Mouse (Mus musculus): Measurements from ENCODE around the gene Pfdn5.

Gene Pfdn5

DNA sequence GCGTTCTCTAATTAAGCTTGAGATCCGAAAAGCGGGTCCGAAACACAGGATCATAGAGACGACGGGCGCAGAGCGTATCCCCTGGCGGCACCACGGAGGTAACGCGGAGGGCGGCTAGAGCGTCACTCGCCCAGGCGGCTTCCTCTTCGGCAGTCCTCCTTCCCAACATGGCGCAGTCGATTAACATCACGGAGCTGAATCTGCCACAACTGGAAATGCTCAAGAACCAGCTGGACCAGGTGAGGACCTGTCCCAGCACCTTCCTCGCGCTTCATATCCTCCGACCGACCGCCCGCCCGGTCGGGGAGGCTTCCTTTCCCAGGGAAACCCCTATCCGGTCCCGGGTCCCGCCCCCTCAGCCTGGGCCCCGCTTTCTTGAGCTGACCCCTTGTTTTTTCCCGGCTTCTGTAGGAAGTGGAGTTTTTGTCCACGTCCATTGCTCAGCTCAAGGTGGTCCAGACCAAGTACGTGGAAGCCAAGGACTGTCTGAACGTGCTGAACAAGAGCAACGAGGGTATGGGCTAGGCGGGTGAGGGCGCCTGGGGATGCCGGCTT is at the start of gene Pfdn5:
TSS of gene Pfdn5 (plus strand) at position 95 of the 555 bp plus-strand sequence.
- peak; percentile 50 to 69 for DNase-seq (ENCODE audit: low read depth in 1 of 2, low spot score in 2 of 2)

DNA sequence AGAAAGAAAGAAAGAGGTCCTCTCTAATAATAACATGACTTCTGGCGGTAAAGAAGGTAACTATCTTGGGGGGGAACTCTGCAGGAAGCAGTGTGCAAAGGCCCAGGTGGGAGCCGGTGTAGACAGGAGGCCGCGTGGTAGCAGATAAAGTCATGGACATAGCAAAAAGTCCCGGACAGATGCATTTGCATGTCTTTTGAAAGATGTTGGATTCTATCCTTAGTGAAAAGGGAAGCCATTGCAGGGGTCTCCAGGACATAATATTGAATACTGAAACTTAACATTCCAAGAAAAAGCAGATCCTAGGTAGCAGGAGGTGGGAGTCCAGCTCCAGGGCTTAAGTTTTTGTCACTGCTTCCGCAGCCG is 47.2 kb upstream of the Pfdn5 start:
- DNase-seq (ENCODE audit: low read depth in 1 of 2, low spot score in 2 of 2) = no peak

DNA sequence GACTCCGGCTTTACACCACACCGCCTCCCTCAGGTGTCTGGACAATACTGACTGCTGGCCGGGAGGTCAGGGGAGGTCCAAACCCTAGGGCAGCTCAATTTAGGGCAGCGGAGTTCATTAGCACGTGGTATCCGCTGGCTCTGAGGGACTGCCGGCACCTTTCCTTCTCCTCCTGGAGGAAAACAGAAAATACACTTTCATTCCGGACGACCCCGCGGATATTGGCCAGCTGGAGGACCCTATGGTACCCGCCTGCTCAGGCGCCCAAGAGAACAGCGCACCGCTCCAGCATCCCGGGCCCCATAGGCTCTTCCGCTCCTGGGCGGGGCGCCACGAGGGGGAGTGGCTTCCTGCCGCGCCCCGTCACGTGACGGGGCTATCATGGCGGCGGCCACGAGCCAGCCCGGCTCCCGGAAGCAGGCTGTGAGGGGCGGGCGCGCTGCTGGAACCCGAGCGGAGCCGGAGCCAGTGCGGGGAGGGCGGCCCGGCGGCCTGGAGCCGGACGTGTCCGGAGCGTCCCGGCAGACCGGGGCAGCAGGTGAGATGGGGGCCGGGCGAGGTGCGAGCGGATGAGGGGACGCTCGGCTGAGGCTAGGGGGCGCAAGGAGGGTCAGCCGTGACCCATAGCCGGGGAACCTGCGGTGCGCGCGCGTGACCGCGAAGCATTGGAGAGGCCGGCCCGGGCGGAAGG is 46.7 kb upstream of the Pfdn5 start, which contains the start of gene Mfsd5:
TSS of gene Mfsd5 (plus strand) at position 363 of the 691 bp plus-strand sequence.
- peak; percentile 39 to 67 for DNase-seq (ENCODE audit: low read depth in 1 of 2, low spot score in 2 of 2)

DNA sequence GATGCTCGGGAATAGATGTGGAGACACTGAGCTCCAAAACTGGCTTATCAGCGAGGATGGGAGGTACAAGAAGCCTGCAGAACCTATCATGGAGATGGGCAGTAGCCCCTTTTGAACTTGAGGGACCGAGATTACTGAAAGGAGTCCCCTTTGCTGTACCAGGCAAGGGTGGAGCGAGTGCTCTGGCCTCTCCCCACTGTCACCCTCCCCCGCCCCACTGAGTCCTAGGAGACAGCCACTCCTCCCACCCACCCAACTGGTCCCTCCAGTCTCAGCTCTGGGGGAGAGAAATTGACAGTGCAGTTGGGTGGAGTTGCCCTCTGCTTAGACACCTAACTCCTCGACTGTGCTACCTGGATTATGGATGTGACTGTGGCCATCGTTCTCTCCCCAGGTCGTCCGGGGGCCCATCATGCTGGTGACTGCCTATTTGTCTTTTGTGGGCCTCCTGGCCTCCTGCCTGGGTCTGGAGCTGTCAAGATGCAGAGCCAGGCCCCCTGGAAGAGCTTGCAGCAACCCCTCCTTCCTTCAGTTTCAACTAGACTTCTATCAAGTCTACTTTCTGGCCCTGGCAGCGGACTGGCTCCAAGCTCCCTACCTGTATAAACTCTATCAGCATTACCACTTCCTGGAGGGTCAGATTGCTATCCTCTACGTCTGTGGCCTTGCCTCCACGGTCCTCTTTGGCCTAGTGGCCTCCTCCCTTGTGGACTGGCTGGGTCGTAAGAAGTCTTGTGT is 46.0 kb upstream of the Pfdn5 start:
- no peak for DNase-seq (ENCODE audit: low read depth in 1 of 2, low spot score in 2 of 2)

DNA sequence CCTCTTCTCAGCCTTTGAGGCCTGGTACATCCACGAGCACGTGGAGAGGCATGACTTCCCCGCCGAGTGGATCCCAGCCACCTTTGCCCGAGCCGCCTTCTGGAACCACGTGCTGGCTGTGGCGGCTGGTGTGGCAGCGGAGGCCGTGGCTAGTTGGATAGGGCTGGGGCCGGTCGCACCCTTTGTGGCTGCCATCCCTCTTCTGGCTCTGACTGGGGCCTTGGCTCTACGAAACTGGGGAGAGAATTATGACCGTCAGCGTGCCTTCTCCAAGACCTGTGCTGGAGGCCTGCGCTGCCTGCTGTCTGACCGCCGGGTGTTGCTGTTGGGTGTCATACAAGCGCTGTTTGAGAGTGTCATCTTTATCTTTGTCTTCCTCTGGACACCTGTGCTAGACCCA is 45.3 kb upstream of the Pfdn5 start:
- DNase-seq (ENCODE audit: low read depth in 1 of 2, low spot score in 2 of 2) = no peak

DNA sequence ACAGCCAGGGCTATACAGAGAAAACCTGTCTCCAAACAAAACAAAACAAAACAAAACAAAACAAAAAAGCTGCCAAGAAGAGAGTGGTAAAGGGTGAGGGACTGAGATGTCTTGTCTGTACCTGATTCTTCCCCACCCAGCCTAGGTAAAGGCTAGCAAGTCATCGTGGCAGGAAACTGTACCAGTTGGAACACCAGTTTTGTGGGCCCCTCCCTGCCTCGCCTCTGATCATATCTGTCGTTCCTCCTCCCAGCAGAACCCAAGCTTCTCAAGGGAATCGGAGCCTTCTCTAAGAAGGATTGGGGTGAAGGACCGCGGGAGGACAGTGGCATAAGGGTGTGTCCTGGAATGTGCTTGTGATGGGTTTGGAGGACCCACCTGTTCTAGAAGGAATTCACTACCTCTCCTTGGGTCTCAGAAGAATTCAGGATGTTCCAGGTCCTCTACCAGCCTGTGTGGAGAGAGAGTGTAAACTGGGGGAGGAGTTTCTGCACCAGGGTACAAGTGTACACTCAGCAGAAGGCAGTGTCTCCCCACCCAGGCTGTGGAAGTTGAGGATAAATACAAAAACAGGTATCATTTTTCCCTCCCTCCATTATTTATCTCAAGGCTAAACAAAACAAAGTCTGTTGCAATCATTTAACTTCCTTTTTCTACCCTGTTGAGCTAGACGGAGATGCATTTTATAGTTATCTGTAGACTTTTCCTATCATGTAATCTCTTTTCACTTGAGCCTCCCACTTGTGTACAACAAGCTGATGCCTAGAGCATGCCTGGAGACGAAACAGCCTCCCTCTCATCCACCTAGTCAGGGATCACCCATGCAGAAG is 43.2 kb upstream of the Pfdn5 start:
- no peak for DNase-seq (ENCODE audit: low read depth in 1 of 2, low spot score in 2 of 2)

DNA sequence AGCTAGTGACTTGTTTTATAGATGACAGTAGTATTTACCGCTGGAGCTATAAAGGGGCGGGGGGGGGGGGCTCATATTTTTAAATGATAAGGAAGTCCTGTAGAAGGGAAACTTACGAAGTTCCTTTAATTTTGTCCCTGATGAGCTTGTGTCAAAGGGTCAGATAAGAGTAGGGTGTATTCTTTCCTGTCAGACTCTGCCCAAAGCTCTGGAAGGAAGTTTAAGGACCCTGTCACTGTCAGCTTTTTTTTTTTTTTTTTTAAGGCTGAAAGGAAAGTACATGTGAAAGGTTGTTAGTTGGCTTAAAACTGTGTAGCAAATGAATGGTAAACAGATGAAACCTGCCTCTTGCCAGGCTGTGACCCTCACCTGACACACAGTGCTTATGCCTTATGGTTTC is 42.3 kb upstream of the Pfdn5 start:
- no peak for DNase-seq (ENCODE audit: low read depth in 1 of 2, low spot score in 2 of 2)

DNA sequence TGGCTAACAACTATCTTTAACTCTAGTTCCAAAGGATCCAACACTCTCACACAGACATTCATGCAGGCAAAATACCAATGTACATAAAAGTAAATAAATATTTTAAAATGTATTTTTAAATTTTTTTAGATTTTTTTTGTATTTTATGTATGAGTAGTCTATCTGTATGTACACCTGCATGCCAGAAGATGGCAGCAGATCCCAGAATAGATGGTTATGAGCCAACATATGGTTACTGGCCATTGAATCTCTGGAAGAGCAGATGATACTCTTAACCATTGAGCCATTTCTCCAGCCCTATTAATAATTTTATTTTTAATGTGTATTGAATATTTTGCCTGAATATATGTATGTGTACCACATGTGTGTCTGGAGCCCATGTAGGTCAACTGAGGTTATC is 38.5 kb upstream of the Pfdn5 start:
- no peak for DNase-seq (ENCODE audit: low read depth in 1 of 2, low spot score in 2 of 2)

DNA sequence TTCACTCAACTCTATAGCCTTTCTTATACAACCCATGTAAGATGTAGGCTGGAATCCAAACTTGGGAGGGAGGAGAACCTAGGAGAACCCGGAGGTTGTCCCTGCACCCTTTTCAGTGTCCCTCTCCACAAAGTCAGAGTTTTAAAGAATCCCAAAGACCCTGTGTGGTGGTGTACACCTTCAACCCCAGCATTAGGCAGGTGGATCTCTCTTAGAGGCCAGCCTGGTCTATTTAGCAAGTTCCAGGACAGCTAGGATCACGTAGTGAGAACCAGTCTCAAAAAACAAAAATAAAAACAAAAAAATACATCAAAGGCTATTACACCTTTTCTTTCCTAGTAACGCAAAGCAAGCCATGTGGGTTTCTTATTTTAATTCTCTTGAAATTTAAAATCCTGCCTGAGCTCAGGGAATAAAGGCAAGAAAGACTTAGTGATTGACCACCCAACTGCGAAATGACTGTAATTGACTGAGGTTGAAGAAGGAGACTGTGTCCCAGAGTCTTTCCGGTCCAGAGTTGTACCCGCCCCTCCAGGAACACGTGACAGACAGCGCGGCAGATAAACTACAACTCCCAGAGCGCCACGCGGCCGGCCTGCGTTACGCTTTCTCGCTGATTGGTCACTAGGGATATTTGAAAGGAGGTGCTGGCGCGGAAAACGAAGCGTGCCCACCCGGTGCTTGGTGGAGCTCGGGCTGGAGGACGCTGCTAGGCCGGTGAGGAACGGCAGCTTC is 30.1 kb upstream of the Pfdn5 start, which contains the start of gene Espl1:
TSS of gene Espl1 (plus strand) at position 634 of the 735 bp plus-strand sequence.
- DNase-seq (ENCODE audit: low read depth in 1 of 2, low spot score in 2 of 2) = peak; percentile 81 to 88

DNA sequence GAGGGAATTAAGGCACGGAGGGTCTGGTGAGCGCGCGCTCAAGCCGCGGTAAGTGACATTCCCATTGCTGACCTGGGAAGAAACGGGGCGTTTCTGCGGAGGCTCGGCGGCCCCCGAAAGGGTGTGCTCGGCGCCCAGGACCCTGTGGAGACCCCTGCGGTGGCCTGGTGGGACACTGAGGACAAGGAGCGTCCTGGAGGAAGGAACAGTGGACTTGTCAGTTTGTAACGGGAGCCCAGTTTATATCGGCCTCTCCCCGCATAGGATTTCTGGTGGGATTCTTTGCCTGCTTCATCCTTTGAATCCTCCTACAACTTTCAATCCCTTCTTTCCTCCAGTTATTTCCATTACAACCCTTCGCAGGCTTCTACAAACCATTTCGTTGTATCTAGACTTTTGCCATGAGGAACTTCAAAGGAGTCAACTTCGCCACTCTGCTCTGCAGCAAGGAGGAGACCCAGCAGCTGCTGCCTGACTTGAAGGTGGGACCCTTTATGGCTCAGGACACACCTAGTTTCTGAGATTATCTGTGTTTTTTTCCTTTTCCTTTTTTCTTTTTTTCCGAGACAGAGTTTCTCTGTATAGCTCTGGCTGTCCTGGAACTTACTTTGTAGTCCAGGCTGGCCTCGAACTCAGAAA is 29.4 kb upstream of the Pfdn5 start:
- no peak for DNase-seq (ENCODE audit: low read depth in 1 of 2, low spot score in 2 of 2)

DNA sequence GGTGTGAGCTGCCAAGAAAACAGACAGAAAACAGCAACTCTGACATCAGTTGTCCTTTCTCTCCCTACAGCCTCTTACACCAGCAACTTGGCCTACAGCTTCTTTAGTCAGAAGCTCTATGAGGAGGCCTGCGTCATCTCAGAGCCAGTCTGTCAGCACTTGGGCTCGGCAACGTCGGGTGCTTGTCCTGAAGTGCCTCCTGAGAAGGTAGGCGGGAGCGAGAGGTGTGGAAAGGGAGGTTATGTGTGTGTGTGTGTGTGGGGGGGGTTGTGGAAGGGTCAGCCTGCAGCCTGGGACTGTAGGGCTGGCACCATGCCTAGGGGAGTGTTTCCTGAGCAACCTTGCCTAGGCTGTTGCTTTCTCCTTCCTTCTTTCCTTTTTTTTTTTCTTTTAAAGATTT is 23.4 kb upstream of the Pfdn5 start:
- no peak for DNase-seq (ENCODE audit: low read depth in 1 of 2, low spot score in 2 of 2)

DNA sequence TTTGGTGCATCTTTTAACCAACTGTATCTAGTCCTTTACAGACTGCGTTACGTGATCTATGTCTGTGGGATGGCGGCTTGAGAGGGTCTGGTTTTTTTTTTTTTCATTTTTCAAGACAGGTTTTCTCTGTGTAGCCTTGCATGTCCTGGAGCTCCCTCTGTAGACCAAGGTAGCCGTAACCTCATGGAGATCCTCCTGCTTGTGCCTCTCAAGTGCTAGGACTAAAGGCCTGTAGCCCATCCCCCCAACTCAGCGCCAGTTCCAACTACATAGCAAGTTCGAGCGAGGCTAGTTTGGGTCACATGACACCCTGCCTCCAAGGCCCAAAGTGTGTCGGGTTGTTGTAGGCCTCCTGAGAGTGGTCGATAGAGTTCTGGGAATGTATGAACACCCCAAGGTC is 17.2 kb upstream of the Pfdn5 start:
- no peak for DNase-seq (ENCODE audit: low read depth in 1 of 2, low spot score in 2 of 2)

DNA sequence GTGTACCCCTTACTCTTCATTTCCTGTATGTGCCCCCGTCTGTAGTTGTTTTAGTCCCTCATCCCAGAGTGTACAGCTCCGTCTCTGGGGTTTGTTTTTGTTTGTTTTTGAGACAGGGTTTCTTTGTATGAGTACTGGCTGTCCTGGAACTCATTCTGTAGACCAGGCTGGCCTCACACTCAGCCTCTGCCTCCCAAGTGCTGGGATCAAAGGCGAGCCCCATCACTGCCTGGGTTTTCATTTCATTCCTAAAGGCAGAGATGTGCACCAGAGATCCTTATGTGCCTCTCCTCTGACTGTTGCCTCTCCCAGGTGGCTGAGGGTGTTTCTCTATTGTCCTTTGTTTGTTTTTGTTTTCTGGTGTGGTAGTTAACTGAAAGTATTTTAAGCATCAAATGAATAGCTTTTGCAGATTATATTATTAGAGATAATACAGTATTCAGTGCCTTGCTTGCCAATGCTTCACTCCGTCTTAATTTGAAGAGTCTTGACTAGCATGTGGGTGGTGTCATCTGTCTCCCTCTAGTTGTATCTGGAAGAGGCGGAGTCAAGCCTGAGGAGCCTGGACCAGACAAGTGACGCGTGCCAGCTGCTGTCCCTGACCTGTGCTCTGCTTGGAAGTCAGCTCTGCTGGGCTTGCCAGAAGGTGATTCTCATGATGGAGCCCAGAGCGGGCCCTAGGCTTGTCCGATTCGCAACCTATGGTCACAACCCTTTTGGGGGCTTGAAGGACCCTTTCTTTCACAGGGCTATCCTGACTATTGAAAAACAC is 15.7 kb upstream of the Pfdn5 start:
- no peak for DNase-seq (ENCODE audit: low read depth in 1 of 2, low spot score in 2 of 2)

DNA sequence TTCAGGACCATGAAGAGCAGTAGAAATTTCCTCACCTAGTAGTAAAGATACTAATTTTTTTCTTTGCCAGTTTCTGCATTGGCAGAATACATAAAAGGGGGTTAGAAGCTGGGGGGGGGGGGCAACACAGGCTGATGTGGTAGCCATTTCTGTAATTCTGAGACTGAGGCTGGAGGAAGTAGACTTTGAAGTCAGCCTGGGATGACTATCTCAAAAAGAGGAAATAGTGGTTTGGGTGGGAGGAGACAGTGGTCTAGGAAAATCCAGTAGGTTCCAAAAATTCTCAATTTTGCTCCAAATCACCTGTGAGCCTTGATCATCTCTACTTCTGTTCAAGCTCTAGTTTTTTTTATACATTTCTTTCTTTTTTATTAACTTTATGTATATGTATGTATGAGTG is 14.4 kb upstream of the Pfdn5 start:
- no peak for DNase-seq (ENCODE audit: low read depth in 1 of 2, low spot score in 2 of 2)

DNA sequence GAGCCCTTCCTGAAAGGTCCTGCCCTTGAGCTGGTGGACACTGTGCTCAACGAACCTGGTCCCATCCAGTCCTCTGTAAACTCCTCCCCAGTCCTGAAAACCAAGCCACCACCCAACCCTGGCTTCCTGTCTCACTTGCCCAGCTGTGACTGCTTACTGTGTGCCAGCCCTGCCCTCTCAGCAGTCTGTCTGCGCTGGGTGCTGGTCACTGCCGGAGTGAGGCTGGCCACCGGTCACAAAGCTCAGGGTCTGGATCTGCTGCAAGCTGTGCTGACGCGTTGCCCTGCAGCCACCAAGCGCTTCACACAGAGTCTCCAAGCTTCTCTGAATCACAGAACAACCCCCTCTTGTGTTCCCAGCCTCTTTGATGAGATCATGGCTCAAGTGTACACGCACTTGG is 10.6 kb upstream of the Pfdn5 start:
- DNase-seq (ENCODE audit: low read depth in 1 of 2, low spot score in 2 of 2) = no peak

DNA sequence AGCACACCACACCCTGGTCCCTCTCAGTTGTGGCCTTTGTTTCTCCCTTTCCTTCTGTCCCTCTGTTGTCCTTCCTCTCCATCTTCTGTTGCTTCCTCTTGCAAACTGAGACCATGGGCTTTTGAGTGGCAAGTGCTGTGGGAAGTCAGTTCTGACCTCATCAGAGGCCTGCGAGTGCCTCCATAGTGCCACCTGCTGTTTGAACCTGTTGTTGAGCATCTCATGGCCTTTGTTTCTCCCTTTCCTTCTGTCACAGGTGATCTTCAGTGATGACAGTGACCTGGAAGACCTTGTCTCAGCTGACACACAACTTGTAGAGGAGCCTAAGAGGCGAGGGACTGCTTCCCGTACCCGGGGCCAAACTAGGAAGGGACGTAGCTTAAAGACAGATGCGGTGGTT is 9.7 kb upstream of the Pfdn5 start:
- DNase-seq (ENCODE audit: low read depth in 1 of 2, low spot score in 2 of 2) = peak; percentile 21 to 56

DNA sequence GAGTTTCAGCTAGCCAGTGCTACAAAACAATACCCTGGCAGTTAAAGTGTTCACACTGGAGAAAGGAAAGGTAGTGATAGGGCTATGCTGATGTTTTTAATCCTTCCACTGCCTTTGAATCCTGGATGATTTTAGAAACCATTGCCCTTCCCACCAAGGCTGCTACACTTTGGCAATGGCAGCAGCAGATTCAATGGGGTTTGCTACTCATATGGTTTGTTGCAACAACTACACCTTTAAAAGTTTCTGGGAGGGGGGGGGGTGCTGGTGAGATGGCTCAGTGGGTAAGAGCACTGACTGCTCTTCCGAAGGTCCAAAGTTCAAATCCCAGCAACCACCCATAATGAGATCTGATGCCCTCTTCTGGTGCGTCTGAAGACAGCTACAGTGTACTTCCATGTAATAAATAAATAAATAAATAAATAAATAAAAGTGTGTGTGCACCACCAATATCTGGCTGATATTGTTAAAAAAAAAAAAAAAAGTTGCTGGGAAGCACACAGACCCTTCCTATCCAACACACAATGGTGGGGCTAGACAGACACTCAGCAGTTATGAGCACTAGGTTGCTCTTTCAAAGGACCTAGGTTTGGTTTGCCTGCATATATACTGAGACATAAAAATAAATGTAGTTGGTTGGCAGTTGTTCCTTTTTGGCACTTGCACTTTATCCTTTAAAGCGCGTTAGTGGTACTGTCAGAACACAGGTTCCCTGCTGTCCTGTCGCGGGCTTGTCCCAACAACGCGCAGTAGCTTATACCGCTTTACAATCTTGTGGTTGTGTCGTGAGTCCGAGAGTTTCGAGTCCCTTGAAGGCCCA is 1.1 kb upstream of the Pfdn5 start:
- DNase-seq (ENCODE audit: low read depth in 1 of 2, low spot score in 2 of 2) = no peak

DNA sequence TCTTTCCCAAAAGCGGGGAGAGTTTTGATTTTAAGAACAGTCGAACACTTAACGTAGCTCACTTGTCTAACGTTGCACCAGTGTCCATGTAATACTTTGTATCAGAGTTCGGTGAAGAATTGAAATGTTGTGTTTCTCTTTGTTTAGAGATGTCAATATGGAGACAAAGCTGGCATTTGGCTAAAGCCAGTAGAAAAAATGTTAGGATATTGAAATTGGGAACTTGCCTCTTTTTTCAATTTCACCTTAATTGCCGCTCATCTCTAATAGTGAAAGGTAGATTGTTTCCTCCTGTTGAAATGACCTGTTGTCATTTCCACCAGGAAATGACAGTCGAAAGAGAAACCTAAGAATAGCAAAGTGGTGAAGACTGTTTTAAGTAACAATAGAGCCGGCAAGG is 976 bp downstream of the Pfdn5 start:
- no peak for DNase-seq (ENCODE audit: low read depth in 1 of 2, low spot score in 2 of 2)

DNA sequence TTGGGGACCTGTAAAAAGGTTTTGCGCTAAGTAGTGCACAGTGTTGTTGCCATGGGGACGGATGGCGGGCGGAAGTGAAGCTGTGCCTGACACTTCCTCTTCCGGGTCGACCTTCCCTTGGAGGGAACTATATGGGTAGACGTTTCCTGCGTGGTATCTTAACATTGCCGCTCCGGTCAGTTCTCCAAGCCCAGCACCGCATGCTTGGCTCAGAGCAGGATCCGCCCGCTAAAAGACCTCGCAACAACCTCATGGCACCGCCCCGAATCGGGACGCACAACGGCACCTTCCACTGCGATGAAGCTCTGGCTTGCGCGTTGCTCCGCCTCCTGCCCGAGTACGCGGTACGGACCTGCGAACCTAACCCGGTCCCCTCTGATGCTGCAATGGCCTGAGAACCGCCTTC is 5.7 kb downstream of the Pfdn5 start, which contains the start of gene Myg1:
TSS of gene Myg1 (plus strand) at position 100 of the 406 bp plus-strand sequence.
- peak; percentile 46 to 76 for DNase-seq (ENCODE audit: low read depth in 1 of 2, low spot score in 2 of 2)
